Mouse (Mus musculus): ENCODE measurements around the gene Nrgn. TPM values are rescaled to one million over a fixed set of nuclear protein-coding genes. Genes with fewer than 3 reads are reported as not detected.

Gene Nrgn
- total RNA-seq, 2 experiments from 2014 or later: 1,927 to 1,950 TPM

- H3K4me3 ChIP-seq: peak overlapping the region; percentile 36
- no peak for DNase-seq (ENCODE audit: extremely low spot score in 1 of 2, low spot score in 2 of 2)
- peak; percentile 47 for TF ChIP-seq CTCF (IDR thresholded peaks at IDR 0.05)
- H3K27ac ChIP-seq: peak overlapping the region; percentile 45
- intact Hi-C loops (cut with DNase I): no loop called here
These were observed 26.0 kb downstream of the Nrgn start for GRCm38 (mm10) chr9:37526443-37527395.

GRCm38 (mm10) chr9:37525461-37525860, 27.2 kb downstream of the Nrgn start:
- Histone ChIP-seq H3K27ac (no peak overlapping the region), H3K4me3 (no peak overlapping the region)
- DNase-seq (ENCODE audit: extremely low spot score in 1 of 2, low spot score in 2 of 2): no peak
- intact Hi-C loops (cut with DNase I): no loop called here
- no peak for TF ChIP-seq CTCF (IDR thresholded peaks at IDR 0.05)

GRCm38 (mm10) chr9:37519995-37520394, 32.7 kb downstream of the Nrgn start:
- DNase-seq (ENCODE audit: extremely low spot score in 1 of 2, low spot score in 2 of 2): no peak
- no peak for TF ChIP-seq CTCF (IDR thresholded peaks at IDR 0.05)
- intact Hi-C loops (cut with DNase I): no loop called here
- Histone ChIP-seq H3K4me3 (no peak overlapping the region), H3K27ac (peak overlapping the region; percentile 61; the same call in 1 of the 2 replicates)

- intact Hi-C loops (cut with DNase I): no loop called here
- DNase-seq (ENCODE audit: extremely low spot score in 1 of 2, low spot score in 2 of 2): no peak
- no peak overlapping the region for H3K4me3 ChIP-seq
- TF ChIP-seq CTCF (IDR thresholded peaks at IDR 0.05): no peak
- peak overlapping the region; percentile 61 for H3K27ac ChIP-seq
These were observed 33.7 kb downstream of the Nrgn start for GRCm38 (mm10) chr9:37518991-37519390.

- H3K4me3 ChIP-seq: no peak overlapping the region
- H3K27ac ChIP-seq: peak overlapping the region; percentile 61
- DNase-seq (ENCODE audit: extremely low spot score in 1 of 2, low spot score in 2 of 2): no peak
- intact Hi-C loops (cut with DNase I): no loop called here
- TF ChIP-seq CTCF (IDR thresholded peaks at IDR 0.05): no peak
These were observed 35.2 kb downstream of the Nrgn start for GRCm38 (mm10) chr9:37517467-37517866.

GRCm38 (mm10) chr9:37514456-37514855, 38.2 kb downstream of the Nrgn start:
- TF ChIP-seq CTCF (IDR thresholded peaks at IDR 0.05): no peak

GRCm38 (mm10) chr9:37512097-37512496, 40.6 kb downstream of the Nrgn start:
- peak; percentile 30 for TF ChIP-seq CTCF (IDR thresholded peaks at IDR 0.05)
- intact Hi-C loops (cut with DNase I): no loop called here

More at GRCm38 (mm10) chr9:37514456-37514855, 38.2 kb downstream of the Nrgn start:
- Histone ChIP-seq H3K27ac (peak overlapping the region; percentile 73), H3K4me3 (no peak overlapping the region)
- no peak for DNase-seq (ENCODE audit: extremely low spot score in 1 of 2, low spot score in 2 of 2)
- intact Hi-C loops (cut with DNase I): no loop called here

GRCm38 (mm10) chr9:37506023-37506422, 46.7 kb downstream of the Nrgn start:
- no peak overlapping the region for H3K27ac ChIP-seq
- no peak for DNase-seq (ENCODE audit: extremely low spot score in 1 of 2, low spot score in 2 of 2)
- H3K4me3 ChIP-seq: no peak overlapping the region
- intact Hi-C loops (cut with DNase I): no loop called here
- TF ChIP-seq CTCF (IDR thresholded peaks at IDR 0.05): no peak

More at GRCm38 (mm10) chr9:37512097-37512496, 40.6 kb downstream of the Nrgn start:
- Histone ChIP-seq H3K4me3 (no peak overlapping the region), H3K27ac (no peak overlapping the region)
- DNase-seq (ENCODE audit: extremely low spot score in 1 of 2, low spot score in 2 of 2): no peak

GRCm38 (mm10) chr9:37504348-37504747, 48.4 kb downstream of the Nrgn start:
- no peak for DNase-seq (ENCODE audit: extremely low spot score in 1 of 2, low spot score in 2 of 2)
- intact Hi-C loops (cut with DNase I): no loop called here
- TF ChIP-seq CTCF (IDR thresholded peaks at IDR 0.05): peak; percentile 39
- no peak overlapping the region for H3K27ac ChIP-seq
- H3K4me3 ChIP-seq: no peak overlapping the region

- no peak for TF ChIP-seq CTCF (IDR thresholded peaks at IDR 0.05)
- intact Hi-C loops (cut with DNase I): no loop called here
- H3K27ac ChIP-seq: no peak overlapping the region
- H3K4me3 ChIP-seq: no peak overlapping the region
- no peak for DNase-seq (ENCODE audit: extremely low spot score in 1 of 2, low spot score in 2 of 2)
These were observed 51.5 kb downstream of the Nrgn start for GRCm38 (mm10) chr9:37501170-37501569.

- Histone ChIP-seq H3K4me3 (no peak overlapping the region), H3K27ac (no peak overlapping the region)
- no peak for TF ChIP-seq CTCF (IDR thresholded peaks at IDR 0.05)
- no peak for DNase-seq (ENCODE audit: extremely low spot score in 1 of 2, low spot score in 2 of 2)
- intact Hi-C loops (cut with DNase I): no loop called here
These were observed 52.5 kb downstream of the Nrgn start for GRCm38 (mm10) chr9:37500201-37500600.

GRCm38 (mm10) chr9:37496325-37496724, 56.4 kb downstream of the Nrgn start:
- no peak for TF ChIP-seq CTCF (IDR thresholded peaks at IDR 0.05)
- intact Hi-C loops (cut with DNase I): no loop called here
- H3K27ac ChIP-seq: no peak overlapping the region
- no peak overlapping the region for H3K4me3 ChIP-seq
- DNase-seq (ENCODE audit: extremely low spot score in 1 of 2, low spot score in 2 of 2): no peak
